Mouse (Mus musculus) megakaryocyte, embryonic 14.5 days (primary cell): ENCODE measurements around the gene Armc10.

Experiments used
- FLI1 ChIP-seq: IDR thresholded peaks from 2 replicates; pipeline ENCODE4 v1.6.1; 2012; ENCODE audit warnings: low read length, inconsistent platforms, mixed read lengths
- GATA1 ChIP-seq: IDR thresholded peaks from 3 replicates; pipeline ENCODE4 v1.6.1; 2012; ENCODE audit warnings: mixed read lengths, low read length, inconsistent platforms, borderline replicate concordance

DNA sequence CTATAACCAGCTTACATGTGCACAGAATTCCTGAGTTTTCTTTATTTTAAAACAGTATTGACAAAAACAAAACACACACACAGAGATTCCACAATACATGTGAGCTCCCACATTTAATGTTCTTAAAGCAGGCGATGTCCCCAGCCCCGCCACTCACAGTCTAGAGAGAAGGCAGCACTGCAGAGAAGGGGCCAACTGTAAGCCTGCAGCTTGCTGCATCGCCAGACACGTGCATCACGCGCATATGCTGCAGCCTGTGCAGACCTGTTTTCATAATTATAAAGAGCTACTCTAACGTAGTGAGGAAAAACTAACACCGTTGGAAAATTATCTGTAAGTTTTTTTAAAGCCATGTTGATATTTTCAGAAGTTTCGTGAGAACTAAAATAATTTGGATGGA lies 28.1 kb downstream of the Armc10 start:
- TF ChIP-seq GATA1 (no peak), FLI1 (no peak)
